Mouse (Mus musculus): Measurements from ENCODE around the gene Flvcr2.

Gene Flvcr2

DNA sequence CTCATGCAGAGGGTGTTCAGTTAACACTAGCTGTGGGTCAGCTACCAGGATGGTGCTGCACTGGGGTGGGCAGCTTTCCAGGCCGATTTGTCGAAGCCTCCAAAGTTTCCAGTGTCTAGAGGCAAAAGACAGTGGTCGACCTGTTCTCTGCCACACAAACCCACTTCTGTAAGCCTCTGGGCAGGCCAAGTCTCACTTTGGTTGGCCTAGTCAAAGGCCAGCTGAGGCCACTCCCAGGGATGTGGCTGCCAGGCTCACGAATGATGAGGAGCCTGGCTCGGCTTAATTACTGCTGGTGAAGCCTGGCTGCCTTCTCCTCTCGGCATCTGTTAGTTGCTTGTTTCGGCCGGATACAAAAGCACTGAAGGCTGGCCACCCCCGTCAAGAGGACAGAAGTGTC, 53.7 kb downstream of the Flvcr2 start:
- no peak for DNase-seq

DNA sequence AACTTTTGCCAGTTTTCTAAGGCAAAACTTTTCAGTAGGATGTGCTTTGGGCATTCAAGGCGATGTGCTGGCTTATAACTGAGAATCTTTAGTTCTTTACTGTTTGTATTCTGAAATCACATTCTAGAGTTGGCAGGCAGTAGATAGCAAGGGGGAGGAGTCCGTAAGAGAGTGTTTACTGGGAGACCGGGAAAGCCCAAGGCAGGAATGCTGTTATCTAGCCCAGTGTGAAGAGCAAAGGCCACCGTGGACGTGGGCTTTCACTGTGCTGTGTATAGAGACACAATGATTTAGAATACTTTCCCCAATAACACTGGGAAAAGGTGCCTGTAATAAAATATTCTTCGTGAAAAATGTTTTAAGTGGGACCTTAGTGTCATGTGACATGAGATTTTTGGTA, 63.4 kb downstream of the Flvcr2 start:
- no peak for DNase-seq

DNA sequence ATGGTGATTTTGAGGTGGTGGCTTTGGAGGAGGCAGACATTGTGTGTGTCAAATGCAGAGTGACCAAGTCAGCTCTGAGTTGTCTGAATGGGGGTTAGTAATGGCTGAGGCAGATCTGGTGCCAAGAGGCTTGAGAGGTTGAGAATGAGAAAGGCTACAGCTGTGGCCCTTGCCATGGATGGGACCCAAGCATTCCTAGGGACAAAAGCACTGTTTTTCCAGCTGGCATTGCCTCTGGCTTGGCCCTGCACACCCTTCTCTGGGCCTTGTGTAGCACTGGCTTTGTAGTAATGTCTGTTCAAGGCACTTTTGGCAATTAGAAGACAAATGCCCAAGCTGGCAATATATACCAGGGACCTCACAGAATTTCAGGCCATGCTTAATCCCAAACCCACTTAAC, 64.6 kb downstream of the Flvcr2 start:
- DNase-seq, result no peak

DNA sequence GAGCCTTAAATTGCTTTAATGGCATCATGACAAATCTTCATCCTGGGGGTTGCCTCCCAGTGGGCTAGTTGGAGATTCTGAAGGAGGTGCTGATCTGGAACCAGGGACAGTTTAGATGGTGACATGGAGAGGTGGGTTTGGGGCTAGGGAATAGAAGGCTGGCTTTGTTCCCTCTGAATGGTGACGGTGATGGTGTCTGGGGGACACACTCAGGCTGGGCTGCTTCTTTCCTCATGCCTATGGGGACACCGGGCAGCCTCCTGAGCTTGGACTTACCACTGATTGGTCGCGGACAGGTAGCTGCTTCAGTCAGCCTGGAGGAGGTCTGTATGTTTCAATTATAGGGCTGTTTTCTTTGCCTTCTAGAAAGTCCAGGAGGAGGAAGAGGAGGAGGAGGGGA, 65.3 kb downstream of the Flvcr2 start:
- DNase-seq, result no peak

DNA sequence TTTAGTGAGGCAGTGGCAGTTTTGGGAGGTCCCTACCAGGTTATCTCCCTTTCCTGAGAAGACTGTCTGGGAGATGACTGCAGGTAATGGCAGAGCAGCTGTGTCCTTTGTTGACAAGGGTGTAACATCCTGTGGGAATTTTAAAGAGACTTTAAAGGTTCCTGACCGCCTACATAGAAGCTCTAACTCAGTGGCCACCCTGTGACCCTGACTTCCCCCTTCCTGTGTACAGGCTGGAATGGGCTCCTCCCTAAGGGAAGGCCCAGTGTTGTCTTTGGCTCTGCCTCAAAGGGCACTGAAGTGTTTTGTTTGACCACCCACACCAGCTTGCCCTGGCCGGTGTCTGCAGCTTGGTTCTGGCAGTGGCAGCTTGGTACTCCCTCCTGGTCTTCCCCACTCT, 67.3 kb downstream of the Flvcr2 start:
- DNase-seq, result peak; percentile 66

DNA sequence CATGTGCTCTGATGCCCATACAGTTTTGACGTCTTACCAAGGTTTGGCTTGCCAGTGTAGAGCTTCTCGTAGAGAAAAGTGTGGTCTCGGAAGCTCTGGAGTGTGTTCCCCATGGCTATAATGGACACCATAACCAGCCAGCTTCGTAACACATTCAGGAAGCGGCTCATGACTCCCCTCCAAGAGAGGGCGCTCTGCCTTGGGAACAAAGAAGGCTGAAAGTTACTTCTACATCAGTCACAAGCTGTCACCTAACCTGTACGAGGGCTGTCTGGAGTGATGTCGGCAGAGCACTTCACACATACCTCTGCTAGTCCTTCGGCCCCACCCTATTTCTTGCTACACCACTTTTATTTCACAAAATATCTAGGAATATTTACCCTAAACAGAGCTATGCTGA, 75.7 kb downstream of the Flvcr2 start:
- peak; percentile 22 for DNase-seq

DNA sequence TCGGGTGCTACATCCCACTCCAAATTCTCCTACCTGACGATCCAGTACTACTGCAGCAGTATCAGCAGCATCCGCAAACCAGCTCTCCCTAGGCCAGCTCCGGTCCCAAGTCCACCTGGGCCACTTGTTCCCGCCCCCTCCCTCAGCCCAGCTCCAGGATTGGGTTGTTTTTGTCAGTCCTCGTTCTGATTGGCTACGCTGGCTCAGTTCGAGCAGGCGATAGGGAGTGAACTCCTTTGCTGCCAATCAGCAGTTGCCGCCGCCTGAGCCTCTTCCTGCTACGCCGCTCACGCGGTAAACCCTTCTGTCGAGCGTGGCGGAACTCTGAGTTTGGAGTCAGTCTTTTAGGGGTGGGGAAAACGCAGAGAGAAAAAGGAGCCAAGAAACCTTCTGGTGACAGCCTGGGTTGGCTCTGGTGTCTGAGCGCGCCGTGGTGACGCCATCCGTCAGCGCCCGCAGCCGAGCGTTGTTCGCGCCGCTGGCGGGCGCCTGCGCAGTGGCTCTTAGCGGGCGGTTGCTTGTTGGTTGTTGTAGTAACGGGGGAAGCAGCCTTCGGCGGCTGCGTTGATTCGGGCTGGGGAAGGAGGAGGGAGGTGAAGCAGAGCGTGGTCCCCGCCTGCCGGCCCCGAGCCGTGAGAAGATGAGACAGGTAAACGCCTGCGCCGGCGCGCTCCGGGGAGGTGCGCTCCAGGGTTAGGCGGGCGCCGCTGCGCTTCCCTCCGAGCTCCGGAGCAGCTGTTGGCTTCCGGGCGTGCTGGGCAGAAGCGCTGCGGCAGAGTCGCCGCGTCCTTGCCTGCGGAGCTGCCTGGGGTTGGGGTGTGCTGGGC, 78.3 kb downstream of the Flvcr2 start, which contains the start of the genes Erg28 and Ttll5:
TSS of gene Erg28 (minus strand) at position 113 of the 827 bp plus-strand sequence.
TSS of gene Ttll5 (plus strand) at position 222 of the 827 bp plus-strand sequence.
- peak; percentile 93 for DNase-seq

DNA sequence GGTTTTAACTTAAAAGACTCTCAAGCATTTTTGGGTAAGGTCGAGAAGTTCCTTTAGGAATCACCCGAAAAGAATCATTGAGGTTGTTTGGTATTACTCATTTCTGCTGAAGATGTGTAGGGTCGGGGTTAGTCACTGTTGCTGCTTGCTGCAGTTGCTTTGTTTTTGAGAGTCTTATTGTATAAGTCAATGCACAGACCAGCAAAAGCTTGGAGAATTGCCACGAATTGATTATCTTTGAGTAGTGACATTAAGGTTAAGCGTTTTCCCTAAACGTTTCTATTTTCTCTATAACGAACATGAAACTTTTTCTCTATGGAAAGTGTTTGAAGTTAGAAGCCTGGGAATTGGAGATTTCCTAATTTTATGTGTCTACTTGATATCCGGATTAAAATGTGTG, 79.0 kb downstream of the Flvcr2 start:
- DNase-seq, result no peak

DNA sequence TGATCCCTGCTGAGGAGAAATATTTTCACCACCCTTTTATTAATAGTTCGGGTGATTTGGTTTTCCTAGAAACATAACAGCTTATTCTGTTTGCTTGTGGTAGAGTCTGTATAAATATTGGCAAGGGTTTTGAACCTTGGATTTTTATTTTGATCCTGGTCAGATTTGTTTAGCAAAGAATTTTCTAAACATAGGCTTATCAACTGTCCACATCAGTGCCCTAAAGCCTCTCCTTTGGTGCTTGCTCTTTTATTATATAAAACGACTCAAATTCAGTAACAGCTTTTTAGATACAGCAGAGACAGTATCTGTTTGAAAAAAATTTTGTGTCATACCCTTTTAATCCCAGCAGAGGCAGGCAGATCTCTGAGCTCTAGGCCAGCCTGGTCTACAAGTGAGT, 79.5 kb downstream of the Flvcr2 start:
- DNase-seq, result no peak

DNA sequence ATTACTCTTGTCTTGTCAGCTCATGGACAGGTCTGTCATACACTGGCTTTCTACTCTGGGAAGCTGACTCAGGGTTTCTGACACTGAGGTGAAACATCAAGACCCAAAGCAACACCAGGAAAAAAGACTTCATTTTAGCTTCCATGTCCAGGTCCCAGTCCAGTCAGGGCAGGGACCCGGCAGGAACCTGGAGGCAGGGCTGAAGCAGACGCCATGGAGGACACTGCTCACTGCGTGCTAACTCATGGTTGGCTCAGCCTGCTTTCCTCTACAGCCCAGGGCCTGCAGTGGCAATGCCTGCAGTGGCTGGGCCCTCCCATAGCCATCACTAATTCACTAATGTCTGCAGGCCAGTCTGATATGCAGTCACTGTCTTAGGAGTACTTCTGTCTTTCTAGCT, 82.5 kb downstream of the Flvcr2 start:
- DNase-seq, result no peak

DNA sequence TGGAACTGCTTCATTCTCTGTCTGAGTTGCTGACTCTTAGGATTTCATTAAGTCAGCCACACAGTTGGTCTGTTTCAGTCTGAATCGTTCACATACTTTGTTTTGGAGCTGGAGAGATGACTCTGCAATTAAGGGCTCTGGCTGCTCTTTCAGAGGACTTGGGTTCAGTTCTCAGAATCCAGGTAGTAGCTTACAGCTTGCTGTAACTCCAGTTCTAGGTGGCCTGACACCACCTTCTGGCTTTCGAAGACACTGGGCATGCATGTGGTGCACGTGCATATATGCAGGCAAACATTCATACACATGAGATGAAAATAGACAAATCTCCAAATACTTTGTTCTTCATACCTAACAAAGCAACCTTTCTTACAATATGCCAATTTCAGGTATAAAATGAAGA, 83.5 kb downstream of the Flvcr2 start:
- DNase-seq, result no peak

DNA sequence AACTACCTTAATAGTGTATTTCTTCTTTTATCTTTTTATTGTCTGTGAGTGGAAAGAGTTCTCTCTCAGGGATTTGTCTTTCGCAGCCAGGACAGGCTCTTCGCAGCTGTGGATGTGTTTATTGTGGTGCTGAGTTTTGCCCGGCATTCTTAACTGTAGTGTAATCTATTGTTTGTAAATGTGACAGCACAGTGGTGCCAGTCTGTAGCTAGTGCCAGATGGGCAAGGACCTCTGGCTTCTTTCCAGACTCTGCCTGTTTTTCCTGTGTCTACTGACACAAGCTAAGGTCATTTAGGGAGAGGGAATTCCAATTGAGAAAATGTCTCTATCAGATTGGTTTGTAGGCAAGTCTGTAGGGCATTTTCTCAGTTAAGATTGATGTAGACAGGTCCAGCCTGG, 84.4 kb downstream of the Flvcr2 start:
- DNase-seq, result peak; percentile 22

DNA sequence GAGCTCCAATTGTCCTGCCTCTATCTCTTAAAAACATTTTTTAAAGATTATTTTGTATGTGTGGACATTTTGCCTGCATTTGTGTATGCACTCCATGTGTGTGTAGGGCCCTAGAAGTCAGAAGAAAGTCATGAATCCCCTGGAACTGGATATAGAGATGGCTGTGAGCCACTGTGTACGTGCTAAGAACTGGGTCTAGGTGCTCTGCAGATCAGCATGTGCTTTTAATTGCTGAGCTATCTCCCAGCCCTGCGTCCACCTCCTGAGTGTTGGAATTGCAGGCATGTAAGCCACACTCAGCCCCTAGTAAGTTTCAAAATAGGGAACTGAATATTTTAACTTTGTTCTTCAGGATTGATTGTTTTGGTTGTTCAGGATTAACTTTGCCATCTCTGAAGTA, 88.2 kb downstream of the Flvcr2 start:
- no peak for DNase-seq

DNA sequence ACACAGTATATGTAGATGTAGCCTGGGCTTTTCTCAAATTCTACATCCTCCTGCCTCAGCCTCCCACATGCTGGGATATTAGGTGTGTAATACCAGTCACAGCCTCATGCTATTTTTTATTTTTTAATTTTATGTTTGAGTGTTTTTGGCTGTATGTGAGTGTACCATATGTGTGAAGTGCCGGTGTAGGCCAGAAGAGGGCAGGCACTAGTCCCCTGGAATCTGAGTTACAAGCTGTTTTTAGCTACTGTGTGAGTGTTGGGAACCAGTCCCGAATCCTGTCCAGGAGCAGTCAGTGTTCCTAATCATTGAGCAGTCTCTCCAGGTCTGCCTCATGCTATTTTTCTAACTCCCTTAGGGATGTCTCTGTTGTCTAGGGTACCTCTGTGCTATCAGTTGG, 91.4 kb downstream of the Flvcr2 start:
- no peak for DNase-seq

DNA sequence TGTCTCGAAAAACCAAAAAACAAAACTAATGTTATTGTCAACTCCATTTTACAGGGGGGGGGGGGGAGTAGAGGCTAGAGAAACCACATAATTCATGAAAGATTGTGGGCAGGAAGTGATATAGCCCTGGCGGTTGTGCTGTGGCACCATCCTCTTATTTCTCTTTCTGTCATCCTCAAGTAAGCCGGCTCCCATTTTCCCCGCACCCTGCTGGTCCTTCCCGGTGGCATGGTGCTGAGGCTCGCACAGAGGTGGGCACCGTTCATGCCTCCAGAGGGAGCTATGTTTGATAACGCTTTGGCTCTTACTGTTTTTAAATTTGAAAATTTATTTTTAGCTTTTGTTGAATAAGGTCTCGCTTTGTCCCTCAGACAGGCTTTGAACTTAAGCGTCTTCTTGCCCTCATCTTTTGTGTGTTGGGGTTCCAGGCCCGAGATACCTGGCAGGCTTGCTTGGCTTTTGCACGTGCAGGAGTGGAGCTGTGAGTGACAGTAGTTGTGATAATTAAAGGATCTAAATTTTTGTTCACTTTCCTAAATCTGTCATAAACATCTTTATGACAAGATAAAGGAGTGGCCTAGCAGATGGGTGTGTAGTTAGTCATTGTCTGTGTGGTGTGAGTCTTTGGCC, 93.1 kb downstream of the Flvcr2 start:
- no peak for DNase-seq

DNA sequence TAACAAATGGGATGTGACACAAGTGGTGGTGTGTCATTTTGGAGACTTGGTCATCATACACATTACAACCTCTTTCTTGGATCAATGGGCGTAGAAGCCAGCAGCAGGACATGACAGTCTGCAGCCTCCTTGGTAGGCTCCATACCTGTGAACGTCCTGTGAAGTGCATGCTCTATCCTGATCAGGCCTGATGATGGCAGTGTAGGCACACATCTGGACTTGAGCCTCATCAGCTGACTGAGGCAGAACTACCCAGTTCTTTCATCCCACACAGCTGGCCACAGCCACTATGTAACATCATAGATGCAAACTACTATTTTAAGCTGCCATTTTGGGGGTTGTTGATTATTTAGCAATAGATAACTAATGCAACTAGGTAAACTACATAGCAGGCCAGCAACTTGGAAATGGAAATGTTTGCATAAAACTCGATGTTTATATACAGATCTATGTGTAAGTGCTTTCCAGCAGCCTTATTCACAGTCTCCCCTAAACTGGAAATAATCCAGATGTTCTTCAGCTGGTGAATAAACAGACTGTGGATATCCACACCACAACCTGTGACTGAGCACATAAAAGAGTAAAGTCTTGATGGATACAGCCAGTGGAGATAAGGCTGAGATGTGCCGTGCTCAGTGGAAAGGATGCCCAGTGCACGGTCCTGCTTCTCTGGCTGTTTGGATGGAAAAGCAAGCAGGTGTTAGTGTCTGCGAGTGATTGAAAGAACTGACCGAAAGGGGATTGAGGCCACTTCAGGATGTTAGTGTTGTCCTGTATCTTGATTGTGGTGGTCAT, 102.0 kb downstream of the Flvcr2 start:
- peak; percentile 59 for DNase-seq

DNA sequence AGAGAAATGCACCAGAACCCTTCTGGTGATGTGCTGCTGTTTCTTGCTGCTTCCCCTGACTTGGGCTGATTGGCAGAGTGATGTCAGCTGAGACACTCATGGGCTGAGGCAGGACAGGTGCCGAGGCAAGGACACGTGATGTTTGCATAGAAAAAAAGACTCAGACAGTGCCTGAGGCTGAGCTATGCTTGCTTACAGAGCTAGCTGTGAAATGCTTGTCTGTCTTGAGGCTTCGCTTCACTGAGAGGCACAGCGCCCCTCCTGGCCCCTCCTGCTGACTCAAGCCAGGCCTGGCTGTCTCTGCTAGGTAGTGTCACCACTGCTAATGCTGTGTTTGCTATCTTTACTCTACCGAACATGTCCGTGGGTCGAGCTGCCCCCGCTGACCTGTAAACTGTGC, 104.3 kb downstream of the Flvcr2 start:
- DNase-seq, result no peak

DNA sequence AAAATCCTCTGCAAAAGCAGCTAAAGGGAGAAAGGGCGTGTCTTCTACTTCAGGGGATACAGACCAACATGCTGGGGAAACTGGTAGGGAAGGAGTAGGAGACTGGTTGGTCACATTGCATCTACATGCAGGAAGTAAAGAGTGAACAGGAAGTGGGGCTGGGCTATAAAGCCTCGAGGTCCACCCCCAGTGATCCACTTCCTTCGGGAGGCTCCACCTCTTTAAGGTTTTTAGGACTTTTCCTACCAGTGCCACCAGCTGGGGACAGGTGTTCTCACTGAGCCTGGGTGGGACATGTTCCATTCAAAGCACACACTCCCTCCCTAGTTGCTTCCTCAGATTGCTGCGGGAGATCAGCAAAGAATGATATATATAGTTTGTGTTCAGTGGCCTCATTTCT, 107.5 kb downstream of the Flvcr2 start:
- no peak for DNase-seq

DNA sequence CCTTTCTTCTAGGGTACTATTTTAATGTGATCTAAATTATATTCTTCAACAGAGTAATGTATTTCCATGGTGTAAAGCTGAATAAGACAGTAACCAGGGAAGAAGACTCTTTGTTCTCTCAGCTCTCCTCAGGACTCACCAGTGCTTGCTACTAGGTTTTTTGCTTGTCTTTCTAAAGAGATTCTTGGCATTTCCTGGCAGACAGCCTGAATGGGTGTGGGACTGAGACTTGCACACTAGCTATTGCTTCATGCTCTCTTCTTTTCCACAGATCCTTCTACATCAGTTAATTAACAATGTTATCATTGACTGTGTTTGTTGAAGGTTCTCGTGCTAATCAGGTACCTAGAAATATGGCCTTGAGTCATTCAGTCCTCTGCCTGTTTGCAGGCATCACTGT, 107.9 kb downstream of the Flvcr2 start:
- peak; percentile 67 for DNase-seq

DNA sequence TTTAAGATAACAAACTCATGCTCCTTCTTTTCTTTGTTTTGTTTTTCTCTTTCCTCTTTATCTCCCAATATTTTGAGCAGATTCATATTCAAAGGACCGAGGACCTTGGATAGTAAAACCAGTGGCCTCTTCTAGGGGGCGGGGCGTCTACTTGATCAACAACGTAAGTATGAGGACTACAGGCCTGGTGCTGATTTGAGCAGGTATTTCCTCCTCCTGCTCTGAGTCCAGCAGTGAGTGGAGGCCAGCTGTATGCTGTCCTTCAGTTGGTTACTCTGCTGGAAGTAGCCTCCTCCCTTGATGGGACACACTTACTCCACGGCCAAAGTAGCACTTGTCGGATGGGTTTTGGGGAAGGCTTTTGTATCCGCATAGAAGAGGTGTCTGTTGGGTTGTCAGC, 111.0 kb downstream of the Flvcr2 start:
- DNase-seq, result no peak

DNA sequence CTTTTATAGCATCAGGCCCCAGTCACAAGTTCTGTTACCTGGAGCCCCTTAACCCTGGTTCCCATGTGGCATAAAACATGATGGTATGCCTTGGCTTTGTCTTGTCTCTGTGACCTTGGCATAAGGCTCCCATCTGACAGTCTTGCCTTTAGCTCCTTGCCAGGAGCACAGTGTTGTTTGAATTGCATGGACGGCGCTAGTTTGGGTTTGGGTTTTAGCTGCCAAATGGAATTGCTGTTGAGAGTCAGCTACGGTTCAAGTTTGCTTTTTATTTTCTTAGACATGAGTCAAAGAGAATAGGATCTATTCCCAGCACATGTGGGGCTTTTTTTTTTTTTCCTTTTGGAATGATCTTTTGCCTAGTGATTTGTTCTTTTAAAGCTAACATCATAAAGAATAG, 112.8 kb downstream of the Flvcr2 start:
- peak; percentile 22 for DNase-seq

DNA sequence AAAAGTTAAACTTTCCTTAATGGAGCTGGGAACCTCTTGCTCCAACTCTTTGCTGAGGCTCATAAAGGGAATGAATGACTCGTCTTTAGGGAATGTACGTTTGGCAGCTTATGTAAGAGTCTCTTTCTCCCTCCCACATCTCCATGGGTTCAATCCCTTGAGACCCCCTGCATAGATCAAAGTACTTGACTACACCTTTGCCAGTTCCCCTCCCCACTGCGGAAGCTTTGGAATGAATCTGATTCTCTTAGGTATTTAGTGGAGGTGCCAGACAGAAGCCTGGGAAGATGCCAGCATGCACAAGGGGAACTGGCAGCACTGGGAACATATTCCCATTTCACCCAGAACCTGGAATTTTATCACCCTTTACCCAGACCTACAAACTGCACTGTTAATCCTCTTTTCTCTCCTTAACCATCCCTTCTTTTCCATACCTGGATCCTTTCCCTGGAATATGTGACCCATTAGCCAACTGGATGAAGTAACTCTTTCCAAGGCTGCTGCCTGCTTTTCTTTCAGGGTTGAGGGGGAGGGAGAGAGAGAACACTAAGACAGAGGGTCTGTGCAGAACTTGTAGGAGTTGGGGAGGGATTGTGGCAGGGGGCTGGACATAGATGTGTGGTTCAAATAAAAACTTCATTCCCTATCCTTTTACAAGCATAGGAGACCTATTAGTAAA, 113.3 kb downstream of the Flvcr2 start:
- DNase-seq, result no peak

DNA sequence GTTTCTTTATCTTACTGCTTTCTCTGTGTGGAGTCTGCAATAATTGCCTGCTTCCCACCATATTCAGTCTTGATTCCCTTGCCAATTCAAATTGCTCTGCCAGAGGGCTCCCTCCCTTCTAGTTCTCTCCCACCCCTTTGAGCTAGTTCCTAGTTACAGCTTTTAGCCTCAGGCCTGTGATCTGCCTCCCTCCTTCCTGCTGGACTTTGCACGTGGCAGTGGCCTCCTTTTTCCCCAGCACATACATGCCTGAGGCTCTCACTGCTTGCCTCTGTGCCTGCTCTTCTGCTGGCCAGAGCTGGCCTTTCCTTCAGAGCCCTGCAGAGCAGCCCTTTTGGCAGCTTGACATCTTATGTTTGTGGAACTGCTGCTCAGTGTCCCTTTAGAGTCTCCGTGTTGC, 116.2 kb downstream of the Flvcr2 start:
- no peak for DNase-seq

All from lung, postnatal 14 days (tissue).